Mouse (Mus musculus) kidney, adult 9 months (tissue): ENCODE results near the gene Heph.
A peak's percentile ranks its signal among the peaks of the same experiment; 100 is the strongest.
"Not testable (repeated sequence)": the region's sequence is repeated elsewhere in the genome, so short reads cannot be mapped to it uniquely, and the experiment has no call there.

Experiments used
- DNase-seq: peaks from one replicate; pipeline ENCODE4 v3.0.0; 2022

Heph gene

DNA sequence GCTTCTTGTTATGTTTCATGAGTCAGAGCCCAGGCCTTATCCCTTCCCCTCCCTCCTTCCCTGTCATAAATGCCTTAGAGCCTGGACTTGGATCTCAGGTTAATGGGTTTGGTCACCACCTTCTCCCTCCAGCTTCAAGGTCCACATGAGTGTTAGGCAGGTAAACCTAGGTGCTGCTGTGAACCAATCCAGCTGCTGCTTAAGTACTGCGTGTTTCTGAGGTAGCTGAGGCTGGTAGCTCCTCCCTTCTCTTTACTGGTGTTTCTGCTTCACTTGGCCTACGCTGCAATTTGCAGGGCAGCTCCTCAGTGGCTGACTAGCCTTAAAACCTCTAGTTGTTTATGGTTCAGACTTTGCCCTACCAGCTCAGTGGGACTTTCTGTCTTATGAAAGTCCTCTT lies at the start of gene Heph:
Gene Heph, plus strand, starts transcription at position 211 of the 400 bp plus-strand sequence.
- peak; percentile 10 for DNase-seq

- not testable (repeated sequence) for DNase-seq
These were observed 39.8 kb upstream of the Heph start for GRCm38 (mm10) chrX:96415351-96415750.

GRCm38 (mm10) chrX:96416970-96417369 lies 38.2 kb upstream of the Heph start:
- no peak for DNase-seq

DNA sequence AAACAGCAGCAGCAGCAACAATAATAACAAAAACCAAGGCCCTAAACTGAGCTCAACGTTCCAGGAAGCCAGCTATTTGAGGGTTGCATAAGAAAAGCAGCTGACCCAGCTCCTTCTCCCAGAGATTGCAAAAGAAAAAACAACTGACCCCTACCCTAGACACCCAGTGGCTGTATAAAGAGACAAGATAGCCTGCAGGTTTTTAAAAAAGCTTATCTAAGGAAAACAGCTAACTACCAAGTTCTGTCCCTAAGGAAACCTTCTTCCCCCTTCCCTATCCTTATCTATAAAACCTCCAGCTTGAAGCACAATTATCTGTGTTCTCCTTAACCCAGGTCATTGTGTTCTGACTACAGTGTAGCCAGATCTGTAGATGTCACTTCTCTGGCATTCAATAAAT lies 37.4 kb upstream of the Heph start:
- DNase-seq, result no peak

DNA sequence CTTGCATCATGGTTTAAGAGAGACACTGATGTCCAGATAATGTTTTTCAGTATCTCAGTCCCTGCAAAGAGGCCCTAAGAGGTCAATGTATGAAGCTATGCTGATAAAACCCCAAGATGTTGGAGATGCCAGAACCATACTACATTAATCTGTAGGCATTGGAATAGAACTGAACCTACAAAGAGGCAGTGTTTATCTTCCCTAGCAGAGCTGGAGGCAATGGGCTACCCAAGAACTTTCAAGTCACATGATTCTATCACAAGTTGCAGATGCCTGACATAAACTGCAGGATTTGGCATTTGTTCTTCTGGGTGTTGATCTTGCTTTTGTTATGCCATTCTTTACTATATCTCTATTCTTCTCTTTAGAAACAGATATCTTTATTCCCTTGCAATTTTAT lies 35.8 kb upstream of the Heph start:
- DNase-seq, result no peak

GRCm38 (mm10) chrX:96456201-96456963 lies 1.2 kb downstream of the Heph start, which contains the start of gene Hsf3:
Hsf3 (minus strand) TSS chrX:96456294.
- DNase-seq, result peak; percentile 19

GRCm38 (mm10) chrX:96501580-96501979 lies 46.4 kb downstream of the Heph start:
- DNase-seq, result peak; percentile 0
